Mouse (Mus musculus) kidney, postnatal 0 days (tissue): ENCODE results near the gene Nkx2-3. TPM values are rescaled to one million over a fixed set of nuclear protein-coding genes. Genes with fewer than 3 reads are reported as not detected.

Experiments
- ATAC-seq: fragments of 200-750 bp; cut with Nextera tagmentation; replicated peaks from 2 replicates; pipeline ENCODE4 v1.8.0; 2017; ENCODE audit warnings: low read depth, moderate number of reproducible peaks, moderate TSS enrichment, moderate library complexity; ENCODE audit not compliant: low FRiP score
- DNase-seq: peaks from one replicate; pipeline ENCODE4 v3.0.0-alpha.2; 2016; ENCODE audit warnings: low spot score
- H3K27ac ChIP-seq: fragments of 300-500 bp; sonication (generic); 2 replicates; pipeline ENCODE4 v1.5.1; 2014; ENCODE audit warnings: mild to moderate bottlenecking
- H3K27me3 ChIP-seq: fragments of 300-500 bp; sonication (generic); 2 replicates; pipeline ENCODE4 v1.6.1; 2014; ENCODE audit warnings: low read length, mixed read lengths; ENCODE audit not compliant: insufficient read depth
- H3K36me3 ChIP-seq: fragments of 300-500 bp; sonication (generic); 2 replicates; pipeline ENCODE4 v1.6.1; 2014; ENCODE audit warnings: low read length, mixed read lengths; ENCODE audit not compliant: insufficient read depth
- H3K4me1 ChIP-seq: fragments of 300-500 bp; sonication (generic); replicated peaks from 2 replicates; pipeline ENCODE4 v1.6.1; 2014; ENCODE audit warnings: antibody characterized with exemption, low read length, mixed read lengths; ENCODE audit not compliant: insufficient read depth
- H3K4me2 ChIP-seq: fragments of 300-500 bp; sonication (generic); 2 replicates; pipeline ENCODE4 v1.6.1; 2014; ENCODE audit warnings: mild to moderate bottlenecking, low read length, moderate library complexity, mixed read lengths
- H3K4me3 ChIP-seq: fragments of 300-500 bp; sonication (generic); replicated peaks from 2 replicates; pipeline ENCODE4 v1.5.1; 2014; ENCODE audit warnings: low read depth, low read length
- H3K9ac ChIP-seq: fragments of 300-500 bp; sonication (generic); 2 replicates; pipeline ENCODE4 v1.6.1; 2014; ENCODE audit warnings: low read depth, low read length
- H3K9me3 ChIP-seq: fragments of 300-500 bp; sonication (generic); replicated peaks from 2 replicates; pipeline ENCODE4 v1.6.1; 2016; ENCODE audit warnings: low read length, inconsistent platforms, mixed read lengths
- CTCF ChIP-seq: IDR thresholded peaks from 2 replicates; pipeline ENCODE4 v1.5.1; 2016; ENCODE audit warnings: antibody characterized with exemption, low read depth, mild to moderate bottlenecking, moderate library complexity
- WGBS: fragments of 180-500 bp; shearing (Covaris S2); extraction: QIAGEN DNeasy Blood & Tissue Kit; methylation state at CpG from one replicate; pipeline ENCODE4 v1.1.7; 2014; 5-methylcytosine and 5-hydroxymethylcytosine counted together
- polyA plus RNA-seq: library from polyadenylated mRNA; unstranded; fragments of >200 nt; fragmentation: Nextera tagmentation; extraction: Ambion mirVana; gene quantifications from 2 replicates; pipeline ENCODE4 v1.2.1, GENCODE M21; 2015

Nkx2-3 gene
- polyA plus RNA-seq, 1 experiment from 2014 or later: not detected

- Histone ChIP-seq H3K27ac (no peak overlapping the region), H3K36me3 (no peaks in the 10 kb centered on the region), H3K4me1 (no peaks in the 10 kb centered on the region), H3K27me3 (peaks cover 45% of the 10 kb centered on the region), H3K4me3 (no peak overlapping the region), H3K9ac (no peak overlapping the region), H3K4me2 (no peak overlapping the region), H3K9me3 (no peaks in the 10 kb centered on the region)
- ATAC-seq (no peak), DNase-seq (no peak)
- 61% methylated on average over 2 of the region's 2 CpGs for WGBS
- TF ChIP-seq CTCF: no peak
Observed at GRCm38 (mm10) chr19:43581185-43581584, 30.9 kb upstream of the Nkx2-3 start.

DNA sequence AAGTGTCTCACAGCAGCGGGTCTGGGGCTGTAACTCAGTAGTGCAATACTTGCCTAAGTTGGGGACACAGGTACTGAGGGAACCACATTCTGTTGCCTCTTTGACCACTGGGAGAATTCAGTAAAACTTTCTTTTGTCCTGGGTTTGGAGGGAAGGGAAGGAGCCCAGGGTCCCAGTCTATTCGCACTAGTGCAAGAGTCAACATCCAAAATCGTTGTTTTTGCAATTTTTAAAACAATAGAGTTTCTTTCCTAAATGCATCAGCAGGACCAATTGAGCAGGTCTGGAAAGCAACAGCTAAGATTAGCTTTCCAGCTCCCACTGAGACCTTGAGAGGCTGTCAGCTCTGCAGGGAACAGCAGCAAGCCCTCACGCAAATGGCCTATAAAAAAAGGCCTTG lies 28.9 kb upstream of the Nkx2-3 start:
- Histone ChIP-seq H3K9ac (no peak overlapping the region), H3K27ac (no peak overlapping the region), H3K4me3 (no peak overlapping the region), H3K4me1 (no peaks in the 10 kb centered on the region), H3K27me3 (peaks cover 43% of the 10 kb centered on the region), H3K4me2 (no peak overlapping the region), H3K9me3 (no peaks in the 10 kb centered on the region), H3K36me3 (no peaks in the 10 kb centered on the region)
- TF ChIP-seq CTCF: no peak
- 17% methylated on average over 4 of the region's 4 CpGs for WGBS
- DNase-seq (no peak), ATAC-seq (no peak)

- DNase-seq (no peak), ATAC-seq (no peak)
- no peaks in the 10 kb centered on the region for H3K4me1 ChIP-seq
- H3K4me2 ChIP-seq: no peak overlapping the region
- no peak overlapping the region for H3K4me3 ChIP-seq
- H3K27ac ChIP-seq: no peak overlapping the region
- no peak overlapping the region for H3K9ac ChIP-seq
- 1% methylated on average over 17 of the region's 17 CpGs for WGBS
- no peaks in the 10 kb centered on the region for H3K9me3 ChIP-seq
- TF ChIP-seq CTCF: no peak
- H3K27me3 ChIP-seq: peaks cover 43% of the 10 kb centered on the region
- no peaks in the 10 kb centered on the region for H3K36me3 ChIP-seq
Observed at GRCm38 (mm10) chr19:43583595-43583994, 28.5 kb upstream of the Nkx2-3 start.

DNA sequence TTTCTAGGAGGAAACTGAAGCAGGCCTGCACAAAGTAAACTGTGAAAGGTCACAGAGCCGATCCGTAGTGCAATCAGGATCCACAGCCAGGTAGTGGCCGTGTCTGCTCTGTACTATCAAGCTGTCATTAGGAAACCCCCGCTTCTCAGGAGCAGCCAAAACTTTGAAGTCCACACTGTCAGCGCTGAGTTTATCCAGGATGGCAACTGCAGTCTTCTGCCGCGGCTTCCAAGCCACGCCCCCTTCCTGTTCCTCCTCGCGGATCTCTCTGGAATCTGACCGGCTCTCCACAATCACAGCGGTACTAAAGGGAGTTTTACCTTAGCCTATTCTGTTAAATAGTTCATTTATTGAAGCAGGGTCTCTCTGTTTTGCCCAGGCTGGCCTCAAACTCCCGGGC lies 27.3 kb upstream of the Nkx2-3 start:
- no peak overlapping the region for H3K9ac ChIP-seq
- peaks cover 43% of the 10 kb centered on the region for H3K27me3 ChIP-seq
- 3% methylated on average over 13 of the region's 13 CpGs for WGBS
- H3K4me1 ChIP-seq: no peaks in the 10 kb centered on the region
- peak; percentile 77 for DNase-seq
- TF ChIP-seq CTCF: no peak
- H3K27ac ChIP-seq: no peak overlapping the region
- H3K36me3 ChIP-seq: no peaks in the 10 kb centered on the region
- H3K9me3 ChIP-seq: no peaks in the 10 kb centered on the region
- no peak overlapping the region for H3K4me3 ChIP-seq
- peak overlapping the region; percentile 30 for H3K4me2 ChIP-seq
- ATAC-seq: no peak

DNA sequence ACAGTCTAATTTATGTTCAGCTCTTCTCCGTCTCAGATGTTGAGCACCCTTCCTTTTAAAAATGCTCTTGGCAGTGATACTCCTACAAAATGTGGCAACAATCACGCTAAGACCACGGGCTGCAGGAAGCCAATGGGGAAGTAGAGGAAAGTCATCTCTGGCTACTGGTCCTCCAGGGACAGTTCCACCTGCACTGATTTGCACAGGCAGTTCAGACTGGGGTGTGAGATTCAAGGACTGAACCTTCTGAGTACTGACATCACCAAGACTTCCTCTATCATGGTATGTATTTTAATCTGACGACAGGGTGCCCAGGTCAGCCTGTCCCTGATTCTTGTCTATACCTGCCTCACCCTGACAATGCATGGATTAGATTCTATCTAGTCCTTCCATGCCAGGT lies 20.1 kb upstream of the Nkx2-3 start:
- H3K27me3 ChIP-seq: peaks cover 44% of the 10 kb centered on the region
- no peak for TF ChIP-seq CTCF
- no peaks in the 10 kb centered on the region for H3K9me3 ChIP-seq
- no peaks in the 10 kb centered on the region for H3K36me3 ChIP-seq
- no peak for DNase-seq
- WGBS: 56% methylated on average over 4 of the region's 4 CpGs
- no peak for ATAC-seq
- H3K4me1 ChIP-seq: no peaks in the 10 kb centered on the region
- H3K4me2 ChIP-seq: no peak overlapping the region
- no peak overlapping the region for H3K4me3 ChIP-seq
- no peak overlapping the region for H3K27ac ChIP-seq
- no peak overlapping the region for H3K9ac ChIP-seq

DNA sequence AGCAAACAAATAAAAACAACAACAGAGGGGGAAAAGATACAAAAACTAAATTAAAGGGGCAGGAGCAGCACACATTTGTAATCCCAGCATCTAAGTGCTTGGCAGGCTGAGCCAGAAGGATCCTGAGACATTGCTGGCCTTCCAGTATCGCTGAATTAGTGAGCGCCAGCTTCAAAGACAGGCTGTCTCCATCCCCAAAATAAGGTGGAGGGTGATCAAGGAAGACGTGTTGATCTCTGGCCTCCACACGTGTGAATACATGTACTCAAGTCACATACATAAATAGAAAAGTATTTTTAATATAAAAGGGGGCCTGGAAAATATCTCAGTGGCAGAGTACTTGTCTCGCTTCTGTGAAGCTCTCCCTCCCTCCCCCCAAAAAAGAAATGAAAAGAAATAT lies 15.1 kb upstream of the Nkx2-3 start:
- Histone ChIP-seq H3K27me3 (peaks cover 94% of the 10 kb centered on the region), H3K9ac (no peak overlapping the region), H3K36me3 (no peaks in the 10 kb centered on the region), H3K4me2 (no peak overlapping the region), H3K4me1 (peaks cover 6% of the 10 kb centered on the region; the same call in 1 of the 2 replicates), H3K4me3 (no peak overlapping the region), H3K27ac (no peak overlapping the region), H3K9me3 (no peaks in the 10 kb centered on the region)
- ATAC-seq: no peak
- TF ChIP-seq CTCF: no peak
- no peak for DNase-seq
- 16% methylated on average over 5 of the region's 5 CpGs for WGBS
